Mouse (Mus musculus) embryo, embryonic 10 days (tissue): ENCODE data around the gene Cage1.

Experiments
- DNase-seq: peaks from one replicate; pipeline ENCODE4 v3.0.0-alpha.2; 2015; ENCODE audit warnings: low spot score

The Cage1 gene

DNA sequence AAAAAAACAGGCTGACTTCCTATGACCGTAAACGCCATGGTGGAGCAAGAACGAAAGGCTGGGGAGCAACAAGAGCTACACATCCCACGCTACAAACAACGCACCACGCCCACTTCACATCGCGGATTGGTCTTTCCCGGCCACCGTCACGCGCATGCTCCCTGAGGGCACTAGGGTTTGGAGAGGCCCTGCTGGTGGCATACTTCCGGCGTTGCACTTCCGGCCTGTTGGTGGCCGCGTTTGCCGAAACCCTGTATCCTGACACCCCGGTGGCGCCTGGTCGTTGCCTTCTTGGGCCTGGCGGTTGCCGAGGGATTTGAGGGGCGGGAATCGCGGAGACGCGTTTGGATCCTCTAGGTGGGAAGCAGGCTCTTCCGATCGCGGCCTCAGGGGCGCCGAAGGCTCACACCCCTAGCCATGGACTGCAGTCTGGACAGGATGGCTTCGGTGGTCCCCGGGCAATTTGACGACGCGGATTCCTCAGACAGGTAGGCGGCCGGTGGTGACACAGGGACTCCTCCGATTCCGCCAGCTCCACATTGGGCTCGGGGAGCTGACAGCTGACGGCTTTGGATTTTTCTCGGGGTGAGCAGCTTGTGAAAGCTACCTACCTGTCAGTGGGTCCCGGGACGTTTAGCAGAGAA lies at the start of gene Cage1:
Cage1 (minus strand) TSS at position 26 of the 644 bp plus-strand sequence.
- DNase-seq = peak; percentile 100

DNA sequence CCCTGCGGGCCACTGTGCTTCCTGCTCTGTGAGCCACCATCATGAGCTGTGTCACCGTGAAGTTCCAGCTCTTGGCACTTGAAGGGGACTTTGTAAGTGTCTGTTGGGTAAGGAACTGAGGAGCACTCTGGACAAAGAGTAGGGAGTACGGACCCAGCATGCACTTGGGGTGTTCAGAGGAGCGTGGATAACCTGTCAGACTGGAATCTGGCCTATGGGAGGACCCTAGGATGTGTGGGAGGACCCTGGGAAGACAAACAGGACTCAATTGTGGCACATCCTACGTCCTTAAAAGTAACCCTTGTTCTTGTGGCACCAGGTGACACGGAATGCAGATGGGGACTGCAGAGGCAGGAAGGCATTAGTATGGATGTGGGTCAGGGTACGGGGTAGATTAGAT lies 44.3 kb upstream of the Cage1 start:
- DNase-seq = no peak

DNA sequence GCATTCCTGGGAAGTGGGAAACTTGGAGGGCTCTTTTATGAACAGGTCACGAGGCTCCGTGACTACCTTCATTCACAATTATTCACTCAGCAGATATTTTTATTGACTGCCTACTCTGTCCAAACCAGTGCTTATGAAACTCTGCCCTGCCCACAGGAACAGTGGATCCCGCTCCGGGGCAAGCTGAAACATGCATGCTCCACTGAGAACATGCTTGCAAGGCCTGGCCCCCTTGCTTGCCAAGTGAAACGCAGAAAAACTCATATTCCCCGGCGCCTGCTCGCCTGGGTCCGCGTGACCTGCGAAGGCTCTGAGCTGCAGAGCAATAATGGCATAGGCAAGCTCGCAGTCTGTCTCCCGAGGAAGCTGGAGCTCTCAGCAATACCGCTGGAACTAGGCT lies 43.9 kb upstream of the Cage1 start:
- DNase-seq = no peak

DNA sequence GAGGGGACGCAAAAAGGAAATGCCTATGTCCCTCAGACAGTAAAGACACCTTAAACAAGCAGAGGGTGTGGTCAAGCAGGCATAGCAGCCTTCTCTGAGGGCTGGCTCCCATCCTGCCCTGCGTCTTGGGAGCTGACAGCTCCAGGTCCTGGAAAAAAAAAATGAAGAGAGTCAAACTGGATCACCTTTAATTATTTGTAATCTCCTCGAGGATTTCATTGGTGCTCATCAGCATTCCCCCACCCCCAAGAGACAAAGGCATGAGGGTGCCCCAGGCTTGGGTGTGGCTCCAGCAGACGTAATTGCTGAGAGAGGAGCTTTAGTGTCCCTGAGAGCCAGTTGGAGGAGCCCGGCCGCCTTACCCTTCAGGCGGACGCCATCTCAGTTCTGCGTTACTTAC lies 43.1 kb upstream of the Cage1 start:
- DNase-seq = no peak

DNA sequence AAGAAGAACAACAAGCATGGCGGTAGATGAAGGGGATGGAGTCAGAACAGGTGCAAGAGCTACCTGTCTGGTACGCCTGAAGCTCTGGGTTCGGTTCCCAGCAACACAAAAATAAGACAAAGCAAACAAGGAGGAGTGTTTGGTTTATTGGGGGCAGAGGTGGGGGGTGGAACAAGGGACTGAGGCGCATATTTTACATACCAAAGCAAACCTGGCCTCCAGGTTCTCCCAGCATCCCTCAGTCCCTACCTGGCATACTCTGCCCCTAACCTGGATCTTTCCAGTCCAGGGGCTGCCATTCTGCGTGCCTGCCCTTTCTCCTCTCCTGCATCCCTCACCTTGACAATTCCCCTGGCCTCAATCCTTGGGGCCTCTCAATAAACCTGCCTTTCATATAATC lies 42.5 kb upstream of the Cage1 start:
- no peak for DNase-seq

DNA sequence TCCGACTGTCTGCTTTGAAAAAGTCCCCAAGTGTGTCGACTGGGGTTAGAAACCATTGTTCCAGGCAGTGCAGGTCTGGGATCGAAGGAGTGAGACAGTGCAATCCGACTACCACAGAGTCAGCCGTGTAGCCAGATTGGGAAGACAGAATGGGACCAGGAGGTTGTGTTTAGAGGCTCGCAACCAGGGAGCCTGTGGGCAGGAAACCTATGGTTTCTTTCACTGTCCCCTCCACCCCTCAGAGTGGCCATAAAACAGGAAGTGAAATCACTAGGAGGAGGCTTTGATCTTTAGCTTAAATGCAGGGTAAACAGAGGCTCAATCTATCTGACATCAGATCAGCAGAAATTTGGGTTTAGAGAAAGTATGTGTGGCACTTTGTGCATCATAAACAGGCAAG lies 42.0 kb upstream of the Cage1 start:
- no peak for DNase-seq

DNA sequence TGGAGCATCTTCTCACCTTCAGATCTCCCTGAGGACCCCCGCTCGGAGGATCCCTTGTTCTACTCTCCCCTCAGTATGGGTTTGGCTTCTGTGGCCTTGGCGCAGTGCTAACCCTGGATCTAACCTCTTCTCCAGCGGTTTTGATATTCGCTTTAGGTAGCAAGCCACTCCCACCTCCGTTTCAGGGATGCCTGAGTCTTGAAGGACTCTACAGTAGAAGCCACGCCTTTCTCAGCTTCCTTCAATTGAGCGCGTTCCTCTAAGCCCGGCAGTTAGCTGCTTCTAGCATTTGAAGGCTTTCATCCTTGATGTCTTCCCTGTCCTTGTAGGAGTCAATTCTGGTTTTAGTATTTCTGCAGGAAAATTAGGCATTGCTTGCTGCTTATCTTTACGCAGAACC lies 40.2 kb upstream of the Cage1 start:
- peak; percentile 75 for DNase-seq

DNA sequence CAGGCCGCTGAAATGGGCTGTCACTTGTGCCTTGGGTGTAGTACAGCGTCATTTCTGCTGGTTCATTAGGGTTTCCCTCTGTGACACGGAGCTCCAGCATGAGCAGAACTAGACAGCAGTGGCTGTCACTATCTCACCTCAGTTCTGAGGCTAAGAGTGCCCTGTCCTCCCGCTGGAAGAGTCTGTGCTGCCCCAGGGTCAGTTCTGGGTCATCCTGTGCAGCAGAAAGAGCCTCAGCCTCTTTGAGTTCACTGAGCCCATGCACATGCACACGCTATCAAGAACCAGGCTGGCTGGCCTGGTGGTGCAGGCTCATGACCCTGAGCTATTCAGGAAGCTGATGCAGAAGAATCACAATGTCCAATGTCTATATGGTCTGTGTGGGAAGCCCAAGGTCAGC lies 37.5 kb upstream of the Cage1 start:
- DNase-seq = no peak

DNA sequence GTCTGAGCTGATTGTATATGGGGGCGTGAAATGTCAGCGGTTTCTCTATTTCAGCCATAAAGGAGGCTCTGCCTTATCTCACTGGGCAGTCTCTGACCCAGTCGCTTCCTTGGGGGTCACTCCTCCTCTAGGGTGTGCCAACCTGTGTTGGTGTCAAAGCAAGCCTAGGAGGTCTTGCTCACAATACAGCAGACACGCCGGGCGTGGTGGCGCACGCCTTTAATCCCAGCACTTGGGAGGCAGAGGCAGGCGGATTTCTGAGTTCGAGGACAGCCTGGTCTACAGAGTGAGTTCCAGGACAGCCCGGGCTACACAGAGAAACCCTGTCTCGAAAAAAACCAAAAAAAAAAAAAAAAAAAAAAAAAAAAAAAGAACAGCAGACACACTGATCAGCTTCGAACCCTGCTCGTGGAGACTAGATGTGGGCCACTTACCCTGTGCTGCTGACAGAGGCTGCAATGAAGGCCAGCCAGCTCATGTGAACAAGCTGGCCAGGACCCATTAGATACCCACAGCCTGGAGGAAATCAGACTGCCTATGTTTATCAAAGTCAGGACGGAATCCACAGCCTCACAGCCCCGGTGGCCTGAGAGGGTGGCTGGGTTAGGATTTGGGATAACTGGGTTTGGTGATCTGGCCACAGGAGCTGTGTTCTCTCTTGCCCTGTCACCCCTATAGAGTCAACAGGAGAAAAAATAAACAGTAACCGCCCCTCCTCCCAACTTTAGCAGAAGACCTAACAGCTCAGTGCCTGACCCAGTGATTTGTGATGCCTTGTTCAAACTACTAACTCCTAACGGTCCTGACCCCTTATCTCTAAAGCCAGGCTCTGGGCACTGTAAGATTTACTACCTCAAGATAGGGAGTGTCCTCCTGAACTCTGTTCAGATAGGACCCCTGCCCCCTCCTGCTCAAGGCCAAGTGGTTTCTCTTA lies 36.8 kb upstream of the Cage1 start:
- peak; percentile 27 for DNase-seq

DNA sequence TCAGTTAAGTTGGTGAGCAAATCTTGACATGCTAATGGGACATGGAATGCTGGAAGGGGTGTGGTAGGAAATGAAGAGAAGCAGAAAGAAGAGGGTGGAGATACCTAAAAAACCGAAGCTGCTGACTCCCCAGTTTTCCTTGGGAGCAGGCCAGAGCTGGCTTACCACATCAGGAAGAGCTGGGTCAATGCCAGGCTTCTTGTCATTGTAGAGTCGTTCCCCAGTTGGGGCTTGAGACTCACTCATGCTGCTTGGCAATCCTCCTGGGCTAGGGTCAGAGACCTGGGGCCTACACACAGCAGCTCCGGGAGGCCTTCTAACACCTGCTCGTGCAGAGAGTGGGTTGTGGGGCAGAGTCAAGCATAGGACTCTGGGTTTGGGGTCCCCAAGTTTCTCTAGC lies 34.1 kb upstream of the Cage1 start:
- DNase-seq = no peak

DNA sequence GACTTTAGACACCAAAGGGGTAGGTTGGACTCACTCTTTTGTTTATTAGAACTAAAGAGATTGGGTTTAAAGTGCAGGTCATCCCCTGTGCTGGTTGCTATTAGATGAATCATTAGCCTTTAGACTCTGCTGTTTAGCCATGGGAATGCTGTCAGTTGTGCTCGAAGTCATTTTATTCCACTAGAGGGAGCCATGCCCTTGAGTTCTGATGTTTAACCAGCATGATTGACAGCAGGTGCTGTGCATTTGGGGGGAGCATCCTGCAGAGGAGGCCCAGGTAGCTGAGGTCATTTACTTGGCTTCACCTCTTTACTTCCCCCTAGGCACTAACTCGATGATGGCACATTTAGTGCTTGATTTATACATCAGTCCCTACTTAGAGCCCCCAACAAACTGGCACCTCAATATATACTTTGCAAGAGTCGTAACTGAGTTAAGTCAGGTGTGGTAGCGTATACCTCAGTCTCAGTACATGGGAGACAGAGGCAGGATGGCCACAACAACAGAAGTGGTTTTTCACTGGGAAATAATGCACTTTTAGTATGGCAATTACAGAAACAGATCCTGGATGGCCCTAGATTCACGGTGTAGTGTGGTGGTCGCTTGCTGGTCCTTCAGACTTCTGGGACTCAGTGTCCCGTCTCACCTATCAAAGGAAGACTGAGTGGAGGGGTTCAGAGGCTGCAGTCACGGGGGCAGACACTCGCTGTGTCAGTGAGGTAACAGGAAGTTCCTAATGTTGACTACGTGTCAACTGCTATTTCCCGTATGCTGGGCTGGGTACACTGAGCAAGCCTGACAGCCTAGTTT lies 28.2 kb upstream of the Cage1 start:
- peak; percentile 81 for DNase-seq

DNA sequence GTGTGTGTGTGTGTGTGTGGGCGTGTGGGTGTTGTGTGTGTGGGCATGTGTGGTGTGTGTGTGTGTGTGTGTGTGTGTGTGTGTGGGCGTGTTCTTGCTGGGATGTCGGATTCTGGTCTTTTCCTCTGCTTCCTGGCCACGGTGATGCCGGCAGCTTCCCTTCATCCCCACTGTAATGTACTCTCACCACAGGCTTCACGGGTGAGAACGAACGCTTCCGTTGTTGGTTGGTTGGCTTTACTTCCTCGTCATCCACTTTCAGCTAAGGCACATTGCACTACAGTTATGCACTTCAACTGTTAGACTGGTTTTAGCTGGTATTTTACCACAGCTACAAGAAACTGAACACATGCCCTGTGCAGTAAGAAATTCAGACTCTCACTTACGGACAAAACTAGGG lies 25.8 kb upstream of the Cage1 start:
- DNase-seq = no peak

DNA sequence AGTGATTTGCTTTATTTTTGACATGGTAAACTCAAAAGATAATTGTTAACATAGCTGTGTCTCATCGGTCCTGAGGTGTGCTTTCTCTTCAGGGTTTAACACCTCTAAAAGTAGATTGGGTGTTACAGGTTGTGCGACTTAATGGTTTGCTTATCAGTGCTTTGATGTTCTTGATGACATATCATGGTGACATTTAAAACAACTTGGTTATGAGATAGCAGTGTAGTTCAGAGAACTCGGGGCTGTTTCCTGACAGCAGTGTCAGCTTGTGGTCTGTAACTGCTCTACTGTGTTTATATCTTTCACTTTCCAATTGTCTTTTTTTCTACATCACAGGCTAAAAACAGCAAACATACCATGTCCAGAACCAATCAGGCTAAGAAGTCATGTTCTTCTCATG lies 13.0 kb upstream of the Cage1 start:
- DNase-seq = no peak

DNA sequence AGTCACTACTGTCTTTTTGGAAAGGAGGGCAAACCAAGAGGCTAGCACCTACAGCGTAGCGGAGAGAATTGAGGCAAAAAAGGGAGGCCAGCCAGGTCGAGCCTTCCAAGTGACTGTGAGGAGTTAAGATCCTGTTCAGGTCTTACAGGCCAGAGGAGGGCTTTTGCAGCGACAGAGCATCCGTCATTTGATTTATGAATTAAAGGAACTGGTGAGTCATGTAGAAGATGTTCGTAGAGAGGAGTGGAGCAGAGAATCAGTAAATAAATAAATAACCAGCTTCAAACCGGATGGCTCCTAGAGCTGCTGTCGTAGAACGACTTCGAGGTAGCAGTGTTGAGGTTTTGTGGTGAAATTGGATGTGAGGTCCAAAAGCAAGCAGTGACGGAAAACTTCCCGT lies 942 bp upstream of the Cage1 start:
- DNase-seq = no peak

DNA sequence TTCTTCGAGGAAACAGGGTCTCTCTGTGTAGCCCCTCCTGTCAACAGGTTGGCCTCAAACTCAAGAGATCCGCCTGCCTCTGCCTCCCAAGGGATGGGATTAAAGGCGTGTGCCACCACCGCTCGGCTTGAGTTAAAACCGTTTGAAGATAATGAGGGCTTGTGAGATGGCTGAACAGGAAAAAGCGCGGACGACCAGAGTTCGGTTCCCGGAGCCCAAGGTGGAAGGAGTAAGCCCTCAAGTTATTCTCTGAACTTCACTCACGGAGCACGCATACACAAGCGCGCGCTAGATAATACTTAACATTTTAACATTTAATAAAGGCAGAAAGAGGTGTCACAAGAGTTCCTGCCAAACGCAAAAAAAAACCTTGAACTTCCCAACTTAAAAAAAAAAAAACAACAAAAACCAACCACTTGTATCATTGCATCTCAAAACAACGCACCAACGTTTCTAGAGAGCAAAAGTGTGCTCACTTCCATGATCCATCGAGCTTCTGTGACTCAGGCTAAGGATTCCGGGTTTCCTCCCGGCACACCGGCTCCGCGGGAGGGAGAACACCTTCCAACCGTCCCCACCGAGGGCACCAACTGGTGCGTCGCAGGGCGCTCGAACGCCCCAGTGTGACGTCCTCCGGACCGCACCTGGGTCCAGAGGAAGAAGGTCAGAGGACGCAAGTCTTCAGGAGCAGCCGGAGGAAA lies 376 bp downstream of the Cage1 start, which contains the start of gene Riok1:
Riok1 (plus strand) TSS at position 653 of the 701 bp plus-strand sequence.
- no peak for DNase-seq

DNA sequence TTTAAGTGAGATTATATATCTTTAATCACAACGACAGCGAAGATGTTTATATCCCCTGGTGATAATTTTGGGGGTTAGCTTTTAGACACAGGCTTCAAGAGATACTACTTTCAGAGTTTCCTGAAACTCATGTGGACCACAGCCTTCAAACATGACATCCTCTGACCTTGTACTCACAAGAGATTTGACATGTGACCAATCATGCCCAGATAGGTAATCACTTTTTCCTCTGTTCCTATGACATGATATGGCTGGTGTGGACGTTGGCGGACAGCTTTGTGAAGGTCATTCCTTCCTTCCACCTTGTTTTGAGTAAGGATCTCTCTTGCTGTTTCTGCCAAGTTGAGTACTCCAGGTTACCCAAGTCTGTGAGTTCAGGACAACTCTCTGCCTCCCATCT lies 8.5 kb downstream of the Cage1 start:
- DNase-seq = no peak

DNA sequence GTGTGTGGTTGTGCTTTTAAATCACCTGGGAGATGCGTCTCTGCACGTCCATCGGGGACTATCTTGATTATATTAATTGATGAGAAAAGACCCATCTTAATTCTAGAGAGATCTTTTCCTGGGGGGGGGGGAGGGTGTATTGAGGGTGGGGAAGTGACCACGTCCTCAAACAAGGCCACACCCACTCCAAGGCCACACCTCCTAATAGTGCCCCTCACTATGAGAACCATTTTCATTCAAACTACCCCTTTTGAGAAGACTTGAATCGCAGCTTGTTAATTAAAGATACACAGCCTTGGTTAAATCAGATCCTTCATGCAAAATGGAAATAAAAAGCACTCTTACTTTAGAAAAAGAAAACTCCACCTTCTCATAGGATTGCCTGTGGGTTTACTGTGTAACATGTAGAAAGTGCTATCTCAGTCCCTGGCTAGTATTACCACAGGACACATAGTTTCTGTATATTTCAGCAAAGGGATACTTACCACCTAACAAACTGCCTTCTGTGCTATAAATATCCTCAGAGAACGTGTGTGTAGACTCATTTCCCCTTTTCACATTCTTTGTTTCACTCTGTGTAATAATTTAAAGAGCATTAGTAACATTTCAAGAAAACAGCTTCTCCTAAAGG lies 9.1 kb downstream of the Cage1 start:
- DNase-seq = no peak

DNA sequence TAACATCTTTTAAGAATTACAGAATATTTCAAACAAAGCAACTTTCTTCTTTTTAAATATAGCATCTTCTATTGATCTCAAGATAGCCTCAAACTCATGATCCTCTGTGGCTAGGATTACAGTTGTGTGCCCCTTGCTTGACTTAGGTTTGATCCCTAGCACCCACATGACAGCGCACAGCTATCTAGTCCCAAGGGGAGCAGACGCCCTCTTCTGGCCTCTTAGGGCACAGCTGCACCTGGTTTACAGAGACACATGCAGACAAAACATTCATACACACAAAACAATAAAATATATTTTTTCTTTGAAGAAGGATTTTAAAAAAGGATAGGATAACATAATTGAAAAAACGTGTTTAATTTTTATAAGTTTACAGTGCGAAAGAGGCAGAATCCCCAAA lies 11.0 kb downstream of the Cage1 start:
- no peak for DNase-seq

DNA sequence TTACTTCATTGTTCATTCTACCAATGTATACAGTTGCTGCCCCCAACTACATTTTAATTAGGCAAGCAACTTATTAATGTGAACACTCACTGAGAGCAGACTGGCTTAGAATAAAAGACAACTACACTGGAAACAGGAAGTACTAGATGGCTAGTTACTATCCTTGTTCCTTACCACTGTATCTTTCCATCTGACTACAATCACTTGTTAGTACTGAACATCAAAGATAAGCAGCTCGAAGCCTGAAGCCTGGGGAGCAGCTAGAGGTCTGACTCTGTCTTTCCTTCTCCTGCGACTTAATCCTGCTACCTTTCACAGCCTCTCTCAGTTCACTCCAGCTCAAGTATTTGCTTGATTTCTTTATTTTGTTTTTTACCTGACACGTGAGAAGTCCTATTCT lies 18.1 kb downstream of the Cage1 start:
- no peak for DNase-seq

DNA sequence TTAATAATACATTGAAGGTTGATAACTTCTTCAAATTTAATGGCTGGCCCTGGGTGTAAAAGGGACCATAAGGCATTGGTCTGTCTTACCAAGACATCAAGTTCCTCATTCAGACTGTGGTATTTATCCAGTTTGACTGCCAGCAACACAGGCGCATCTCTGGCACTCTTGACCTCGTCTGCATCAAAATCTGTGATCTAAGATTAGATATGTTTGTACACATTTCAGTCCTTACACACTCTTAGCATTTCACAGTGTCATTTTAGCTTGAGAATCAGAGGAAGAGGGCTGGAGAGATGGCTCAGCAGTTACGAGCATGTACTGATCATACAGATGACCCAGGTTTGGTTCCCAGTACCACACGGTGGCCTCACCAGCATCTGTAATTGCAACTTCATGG lies 21.3 kb downstream of the Cage1 start:
- no peak for DNase-seq

DNA sequence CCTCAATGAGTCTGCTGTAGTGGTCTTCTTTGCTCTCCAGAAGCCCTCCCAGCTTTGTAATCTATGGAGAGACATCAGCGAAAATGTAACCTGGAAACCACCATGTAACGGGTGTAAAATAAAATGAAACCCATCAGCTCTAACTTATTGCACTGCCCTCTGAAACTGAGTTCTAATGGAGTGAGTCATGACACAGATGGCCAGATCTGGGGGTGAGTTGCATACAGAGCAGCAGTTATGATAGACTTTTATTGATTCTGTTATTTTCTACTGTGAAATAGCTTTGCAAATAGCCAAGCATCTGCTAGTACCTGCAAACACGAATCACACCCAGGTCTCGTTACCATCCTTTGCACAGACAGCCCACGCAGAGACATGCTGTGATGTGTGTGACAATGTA lies 24.4 kb downstream of the Cage1 start:
- DNase-seq = no peak
